Mouse (Mus musculus): Measurements from ENCODE around the gene Mlip. TPM values are rescaled to one million over a fixed set of nuclear protein-coding genes. Genes with fewer than 3 reads are reported as not detected.

The Mlip gene
- total RNA-seq, 1 experiment from 2014 or later, result not detected

Other genes with a start within 250 kb of the Mlip start
- 9.3 and 11.8 TPM in 2 replicates for gene Lrrc1, start 191.9 kb upstream of the Mlip start, total RNA-seq (2017)

Data from neutrophil, adult 5-6 weeks (primary cell).